Mouse (Mus musculus): ENCODE data around the gene Zfp566. TPM values are rescaled to one million over a fixed set of nuclear protein-coding genes. Genes with fewer than 3 reads are reported as not detected.
"Not testable (repeated sequence)": the region's sequence is repeated elsewhere in the genome, so short reads cannot be mapped to it uniquely, and the experiment has no call there.

The Zfp566 gene
- 3.0 and 3.3 TPM in 2 replicates for polyA plus RNA-seq (2016; fragmentation: Nextera tagmentation; extraction: Ambion mirVana)

DNA sequence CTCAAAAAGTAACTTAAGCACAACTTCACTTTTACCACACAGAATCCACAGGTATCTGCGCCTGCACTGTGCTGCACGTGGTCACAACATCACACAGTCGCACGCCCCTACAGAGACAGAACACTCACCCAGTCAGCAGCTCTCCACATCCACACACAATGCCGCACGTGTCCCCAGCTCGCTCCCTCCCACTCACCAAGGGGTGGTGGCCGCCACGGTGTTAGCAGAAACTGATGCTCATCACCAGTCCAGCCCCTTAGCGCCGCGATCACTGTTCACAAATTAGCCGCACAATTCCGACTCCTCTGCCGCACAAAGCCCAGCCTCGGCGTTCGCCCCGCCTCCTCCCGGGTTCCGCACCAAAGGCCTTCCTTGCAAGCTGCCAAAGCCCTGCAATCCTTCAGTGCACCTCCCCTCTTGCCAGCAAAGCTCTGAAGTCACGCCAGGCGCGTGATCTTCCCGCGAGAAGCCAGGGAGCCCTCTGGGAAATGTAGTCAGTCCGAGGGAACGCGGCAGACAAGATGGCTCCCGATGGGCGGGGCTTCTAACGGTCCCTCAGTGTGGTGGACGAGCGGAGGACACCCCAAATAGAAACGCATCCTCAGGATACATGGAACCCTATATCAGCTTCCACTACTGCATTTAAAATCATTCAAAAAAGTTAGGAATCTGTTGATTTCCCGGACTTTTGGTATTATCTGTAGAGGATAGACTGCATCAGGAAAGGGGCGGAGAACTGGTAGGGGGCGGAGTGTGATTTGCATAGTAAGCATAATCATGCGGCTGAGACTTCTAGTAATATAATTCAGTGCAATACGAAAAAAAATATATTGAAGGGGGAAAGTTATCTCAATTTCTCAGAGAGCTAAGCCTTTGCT lies at the start of gene Zfp566, which contains the start of gene Gm26920:
Zfp566 (minus strand) TSS at position 436 of the 878 bp plus-strand sequence.
Gm26920 (minus strand) TSS at position 319 of the 878 bp plus-strand sequence.
- peak within 1 kb of the TSS; percentile 66 for H3K4me3 ChIP-seq
- H3K4me1 ChIP-seq: peaks cover 39% of the 10 kb centered on the region
- peak within 1 kb of the TSS; percentile 76 for H3K9ac ChIP-seq
- ATAC-seq: peak; percentile 93
- peak within 1 kb of the TSS; percentile 78 for H3K27ac ChIP-seq
- no peaks in the 10 kb centered on the region for H3K27me3 ChIP-seq (replicated peaks)
- no peaks in the 10 kb centered on the region for H3K9me3 ChIP-seq (replicated peaks)
- H3K36me3 ChIP-seq: peaks cover 17% of the 10 kb centered on the region
- H3K4me2 ChIP-seq: peak within 1 kb of the TSS; percentile 87
- WGBS (ENCODE audit: insufficient replicate concordance): under 1% methylated on average over 40 of the region's 40 CpGs

DNA sequence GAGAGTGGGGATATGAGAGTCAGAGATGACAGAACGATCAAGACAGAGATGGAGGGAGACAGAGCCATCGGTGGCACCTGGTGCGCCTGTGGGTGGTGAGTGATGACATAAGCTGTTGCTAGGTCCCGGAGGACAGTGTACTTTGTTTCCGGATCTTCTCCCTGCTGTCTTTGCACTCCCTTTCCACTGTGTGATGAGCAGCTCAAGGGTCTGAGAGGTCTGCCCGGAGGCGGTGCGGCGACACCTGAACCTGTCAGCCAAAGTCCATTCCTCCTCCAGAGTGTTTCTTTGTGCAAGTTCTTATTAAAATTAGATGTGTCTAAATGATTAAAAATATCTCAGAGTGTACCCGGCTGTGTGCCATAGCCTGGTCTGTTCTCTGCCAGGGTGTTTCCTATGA lies 46.5 kb upstream of the Zfp566 start:
- no peaks in the 10 kb centered on the region for H3K27me3 ChIP-seq (replicated peaks)
- no peak overlapping the region for H3K4me3 ChIP-seq
- ATAC-seq: no peak
- H3K27ac ChIP-seq: no peak overlapping the region
- H3K9me3 ChIP-seq (replicated peaks): peaks cover 9% of the 10 kb centered on the region
- no peak overlapping the region for H3K9ac ChIP-seq
- no peaks in the 10 kb centered on the region for H3K4me1 ChIP-seq
- H3K36me3 ChIP-seq: peaks cover 46% of the 10 kb centered on the region
- H3K4me2 ChIP-seq: no peak overlapping the region
- 79% methylated on average over 10 of the region's 10 CpGs for WGBS (ENCODE audit: insufficient replicate concordance)

DNA sequence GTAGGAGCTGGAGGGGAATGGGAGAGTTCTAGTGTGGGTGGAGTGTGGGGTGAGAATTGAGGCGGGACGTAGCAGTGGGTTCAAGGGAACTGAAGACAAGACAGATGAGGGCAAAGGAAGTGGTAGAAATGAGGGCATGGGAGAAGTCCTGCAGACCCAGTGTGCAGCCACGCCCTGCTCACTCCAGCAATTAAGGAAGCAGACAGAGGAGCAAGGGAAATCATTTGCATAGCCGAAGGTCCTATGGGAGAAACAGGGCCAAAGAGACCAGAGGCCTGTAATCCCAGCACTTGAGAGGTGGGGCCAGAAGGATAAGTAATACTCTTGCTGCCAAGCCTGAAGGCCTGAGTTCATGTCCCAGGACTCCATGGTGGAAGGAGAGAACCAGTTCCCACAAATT lies 42.1 kb upstream of the Zfp566 start:
- H3K36me3 ChIP-seq: peaks cover 64% of the 10 kb centered on the region
- no peaks in the 10 kb centered on the region for H3K4me1 ChIP-seq
- peaks cover 9% of the 10 kb centered on the region for H3K9me3 ChIP-seq (replicated peaks)
- H3K27ac ChIP-seq: no peak overlapping the region
- WGBS (ENCODE audit: insufficient replicate concordance): 82% methylated on average over 4 of the region's 4 CpGs
- H3K9ac ChIP-seq: no peak overlapping the region
- no peak overlapping the region for H3K4me2 ChIP-seq
- ATAC-seq: no peak
- H3K27me3 ChIP-seq (replicated peaks): no peaks in the 10 kb centered on the region
- H3K4me3 ChIP-seq: no peak overlapping the region

DNA sequence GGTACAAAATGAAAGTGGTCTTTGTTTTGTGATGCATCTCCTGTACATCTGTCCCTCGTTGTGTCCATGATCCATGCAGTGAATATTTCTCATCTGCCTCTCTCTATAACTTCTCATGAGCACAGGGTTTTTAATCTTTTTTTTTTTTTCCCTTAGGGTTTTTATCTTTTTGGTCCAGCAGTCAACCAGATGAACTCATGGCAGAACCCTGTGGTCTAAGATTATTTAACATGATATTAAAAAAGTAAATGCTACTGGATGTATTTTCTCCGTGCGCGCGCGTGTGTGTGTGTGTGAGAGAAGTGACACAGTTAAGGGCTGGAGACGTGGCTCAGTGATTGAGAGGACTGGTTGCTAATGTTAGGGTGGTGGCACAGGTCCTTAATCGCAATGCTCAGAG lies 39.6 kb upstream of the Zfp566 start:
- 77% methylated on average over 8 of the region's 8 CpGs for WGBS (ENCODE audit: insufficient replicate concordance)
- H3K27ac ChIP-seq: no peak overlapping the region

DNA sequence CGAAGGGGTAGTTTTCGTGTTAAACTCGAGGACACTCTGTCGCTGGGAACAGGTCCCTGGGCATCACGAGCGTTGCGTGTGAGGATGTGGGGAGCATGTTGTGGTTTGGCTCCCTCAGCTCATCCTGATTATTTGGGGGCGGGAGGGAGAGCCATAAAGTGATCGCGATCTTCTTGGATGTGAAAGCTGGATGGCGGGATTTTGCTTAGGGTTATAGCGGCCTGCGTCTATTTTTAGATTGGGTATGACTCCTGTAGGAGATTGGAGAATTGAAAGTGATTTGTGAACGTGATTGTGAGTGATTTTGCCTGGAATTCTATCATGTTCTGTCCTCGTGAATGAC lies 31.8 kb upstream of the Zfp566 start:
- ATAC-seq: no peak
- peak overlapping the region; percentile 66 for H3K4me3 ChIP-seq
- H3K4me1 ChIP-seq: peaks cover 17% of the 10 kb centered on the region
- 0 out of 2 replicates have a peak overlapping the region, but pooled peaks have one; percentile 57 for H3K27ac ChIP-seq
- H3K4me2 ChIP-seq: peak overlapping the region; percentile 92
- peak overlapping the region; percentile 83 for H3K9ac ChIP-seq
- H3K27me3 ChIP-seq (replicated peaks): no peaks in the 10 kb centered on the region
- peaks cover 8% of the 10 kb centered on the region for H3K9me3 ChIP-seq (replicated peaks)
- H3K36me3 ChIP-seq: peaks cover 2% of the 10 kb centered on the region; the same call in 1 of the 2 replicates
- 4% methylated on average over 15 of the region's 15 CpGs for WGBS (ENCODE audit: insufficient replicate concordance)

More for the DNA sequence above, 39.6 kb upstream of the Zfp566 start:
- Histone ChIP-seq H3K9me3 (replicated peaks) (peaks cover 9% of the 10 kb centered on the region), H3K27me3 (replicated peaks) (no peaks in the 10 kb centered on the region), H3K4me3 (no peak overlapping the region), H3K9ac (no peak overlapping the region), H3K4me1 (no peaks in the 10 kb centered on the region), H3K36me3 (peaks cover 58% of the 10 kb centered on the region), H3K4me2 (no peak overlapping the region)
- no peak for ATAC-seq

DNA sequence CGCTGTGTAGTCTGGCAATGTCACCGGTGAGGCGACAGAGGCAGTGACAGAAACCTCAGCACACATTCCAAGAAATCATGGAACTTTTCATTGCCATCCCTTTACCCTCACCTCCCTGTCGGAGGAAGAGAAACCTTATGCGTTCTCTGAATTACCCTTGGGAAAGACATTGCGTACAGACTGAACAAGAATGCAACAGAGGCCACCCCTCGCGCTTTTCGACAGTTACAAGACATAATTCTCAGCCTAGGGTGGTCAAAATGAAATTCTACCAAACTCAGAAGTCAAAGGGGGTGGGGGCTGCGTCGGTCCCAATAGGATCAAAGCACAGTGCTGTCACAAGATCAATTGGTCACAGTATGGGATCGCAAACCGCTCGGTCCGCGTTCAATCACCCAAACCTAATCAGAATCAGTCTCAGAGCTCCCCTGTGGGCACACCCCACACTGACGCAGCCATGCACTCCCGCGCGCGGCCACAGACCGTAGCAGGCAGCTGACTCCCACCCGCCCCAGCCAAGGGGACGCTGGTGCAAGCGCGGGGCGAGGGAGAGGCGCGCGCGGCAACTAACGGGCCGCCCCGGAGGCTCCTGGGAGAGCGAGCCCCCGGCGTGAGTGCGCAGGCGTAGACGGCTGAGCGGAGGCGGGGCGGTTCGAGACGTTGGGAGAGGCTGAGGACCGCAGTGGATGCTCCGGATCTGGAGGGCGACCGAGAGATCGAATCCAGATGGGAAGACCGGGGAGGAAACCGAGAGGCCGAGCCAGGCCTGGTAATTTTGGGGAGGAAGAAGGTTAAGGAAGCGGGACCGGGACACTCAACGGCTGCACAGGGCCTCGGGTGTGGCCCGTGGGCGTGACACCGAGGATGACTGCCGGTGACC lies 31.2 kb upstream of the Zfp566 start, which contains the start of gene Zfp382:
Zfp382 (plus strand) TSS at position 635 of the 880 bp plus-strand sequence.
- Histone ChIP-seq H3K9me3 (replicated peaks) (peaks cover 8% of the 10 kb centered on the region), H3K27ac (peak within 1 kb of the TSS; percentile 57), H3K9ac (peak within 1 kb of the TSS; percentile 83), H3K4me3 (peak within 1 kb of the TSS; percentile 66), H3K4me2 (peak within 1 kb of the TSS; percentile 92), H3K36me3 (no peaks in the 10 kb centered on the region), H3K27me3 (replicated peaks) (no peaks in the 10 kb centered on the region), H3K4me1 (peaks cover 17% of the 10 kb centered on the region)
- under 1% methylated on average over 61 of the region's 61 CpGs for WGBS (ENCODE audit: insufficient replicate concordance)
- ATAC-seq: peak; percentile 94

DNA sequence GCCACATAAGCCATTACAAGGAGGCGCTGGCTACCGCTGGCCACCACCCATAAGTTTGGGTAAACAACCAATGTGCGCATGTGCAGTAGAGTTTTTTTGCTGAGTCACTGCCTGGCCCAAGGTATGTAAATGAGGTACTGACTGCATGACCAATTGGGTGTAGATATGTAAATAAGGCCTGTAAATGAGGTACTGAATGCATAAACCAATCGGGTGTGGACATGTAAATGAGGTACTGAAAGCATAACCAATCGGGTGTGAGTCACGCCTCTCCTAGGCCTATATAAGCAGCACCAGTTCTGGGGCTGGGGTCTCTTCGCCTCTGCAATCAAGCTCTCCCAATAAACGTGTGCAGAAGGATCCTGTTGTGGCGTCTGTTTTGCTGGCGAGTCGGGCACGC lies 27.6 kb upstream of the Zfp566 start:
- not testable (repeated sequence) for H3K4me2 ChIP-seq; H3K36me3 ChIP-seq; H3K27me3 ChIP-seq (replicated peaks); H3K4me3 ChIP-seq; ATAC-seq; H3K9ac ChIP-seq; H3K27ac ChIP-seq
- H3K9me3 ChIP-seq (replicated peaks): peaks cover 32% of the 10 kb centered on the region
- WGBS (ENCODE audit: insufficient replicate concordance): 82% methylated on average over 12 of the region's 12 CpGs
- H3K4me1 ChIP-seq: peaks cover 15% of the 10 kb centered on the region

DNA sequence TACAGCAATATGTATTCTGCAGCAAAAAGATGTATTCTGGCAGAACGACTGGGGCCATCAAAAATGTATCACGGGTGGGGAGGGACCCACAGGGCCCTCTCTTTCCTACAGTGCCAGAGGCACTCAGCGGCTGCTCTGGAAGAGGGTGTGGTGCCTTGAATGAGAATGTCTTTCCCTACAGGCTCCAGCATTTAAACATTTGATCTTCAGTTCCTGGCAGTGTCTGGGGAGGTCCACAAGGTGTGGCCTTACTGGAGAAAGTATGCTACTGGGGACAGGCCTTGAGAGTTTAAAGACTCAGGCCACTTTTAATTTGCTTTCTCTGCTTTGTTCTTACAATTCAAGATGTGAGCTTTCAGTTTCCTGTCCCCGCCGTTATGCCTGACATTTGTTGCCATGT lies 25.7 kb upstream of the Zfp566 start:
- 0 out of 2 replicates have a peak, but pooled peaks cover 3% of the 10 kb centered on the region for H3K36me3 ChIP-seq
- H3K4me3 ChIP-seq: no peak overlapping the region
- H3K4me2 ChIP-seq: no peak overlapping the region
- no peaks in the 10 kb centered on the region for H3K27me3 ChIP-seq (replicated peaks)
- peaks cover 1% of the 10 kb centered on the region for H3K4me1 ChIP-seq
- WGBS (ENCODE audit: insufficient replicate concordance): 81% methylated on average over 5 of the region's 5 CpGs
- H3K9me3 ChIP-seq (replicated peaks): peaks cover 32% of the 10 kb centered on the region
- no peak for ATAC-seq
- no peak overlapping the region for H3K9ac ChIP-seq
- H3K27ac ChIP-seq: no peak overlapping the region

DNA sequence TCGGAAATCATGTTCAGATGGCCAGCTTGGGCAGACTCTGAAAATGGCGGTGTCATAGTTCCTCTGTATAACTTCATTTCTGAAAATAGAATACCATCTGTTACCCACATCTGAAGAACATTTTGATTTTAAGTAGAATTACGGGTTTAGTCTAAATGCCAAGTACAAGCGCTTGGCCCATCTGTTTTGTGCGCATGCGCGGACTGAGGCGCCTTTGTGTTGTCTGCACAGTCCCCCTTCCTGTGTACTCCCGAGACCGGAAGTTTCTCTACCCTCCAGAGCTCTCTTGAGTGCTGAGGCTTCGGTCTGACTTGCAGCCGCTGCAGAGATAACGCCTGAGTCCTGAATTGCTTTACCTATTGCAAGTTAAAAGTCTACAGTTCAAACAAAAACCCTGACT lies 9.0 kb upstream of the Zfp566 start:
- Histone ChIP-seq H3K27ac (no peak overlapping the region), H3K4me2 (no peak overlapping the region), H3K4me3 (no peak overlapping the region), H3K27me3 (replicated peaks) (no peaks in the 10 kb centered on the region), H3K9ac (no peak overlapping the region), H3K4me1 (peaks cover 26% of the 10 kb centered on the region), H3K9me3 (replicated peaks) (peaks cover 7% of the 10 kb centered on the region), H3K36me3 (peaks cover 44% of the 10 kb centered on the region)
- 80% methylated on average over 13 of the region's 13 CpGs for WGBS (ENCODE audit: insufficient replicate concordance)
- ATAC-seq: no peak

DNA sequence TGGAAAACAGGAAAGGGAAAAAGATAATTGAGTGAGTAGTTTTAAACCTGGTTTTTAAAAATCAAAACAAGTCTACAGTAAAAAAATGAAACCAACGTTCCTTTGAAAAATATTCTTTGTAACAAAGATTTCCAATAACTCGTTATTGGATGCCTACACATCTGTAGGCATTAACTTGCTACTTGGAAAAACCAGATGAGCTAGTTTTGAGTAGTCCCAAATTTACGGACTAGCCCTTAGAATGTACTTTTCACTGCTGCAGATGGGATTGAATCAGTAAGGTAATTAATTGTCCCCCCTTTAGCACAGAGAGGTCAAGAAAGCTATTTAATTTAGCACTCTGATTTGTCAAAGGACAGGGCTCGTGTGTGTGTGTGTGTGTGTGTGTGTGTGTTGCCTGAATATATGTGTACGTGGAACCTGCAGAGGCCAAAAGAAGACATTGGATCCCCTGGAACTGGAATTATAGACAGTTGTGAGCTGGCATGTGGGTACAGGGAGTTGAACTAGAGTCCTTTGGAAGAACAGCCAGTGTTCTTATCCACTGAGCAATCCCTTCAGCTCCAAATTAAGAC lies 5.3 kb upstream of the Zfp566 start:
- Histone ChIP-seq H3K9me3 (replicated peaks) (no peaks in the 10 kb centered on the region), H3K4me3 (peak overlapping the region; percentile 77), H3K4me2 (peak overlapping the region; percentile 86), H3K36me3 (peaks cover 13% of the 10 kb centered on the region), H3K27me3 (replicated peaks) (no peaks in the 10 kb centered on the region), H3K4me1 (peaks cover 42% of the 10 kb centered on the region), H3K9ac (peak overlapping the region; percentile 81), H3K27ac (no peak overlapping the region)
- 28% methylated on average over 5 of the region's 5 CpGs for WGBS (ENCODE audit: insufficient replicate concordance)
- ATAC-seq: no peak

DNA sequence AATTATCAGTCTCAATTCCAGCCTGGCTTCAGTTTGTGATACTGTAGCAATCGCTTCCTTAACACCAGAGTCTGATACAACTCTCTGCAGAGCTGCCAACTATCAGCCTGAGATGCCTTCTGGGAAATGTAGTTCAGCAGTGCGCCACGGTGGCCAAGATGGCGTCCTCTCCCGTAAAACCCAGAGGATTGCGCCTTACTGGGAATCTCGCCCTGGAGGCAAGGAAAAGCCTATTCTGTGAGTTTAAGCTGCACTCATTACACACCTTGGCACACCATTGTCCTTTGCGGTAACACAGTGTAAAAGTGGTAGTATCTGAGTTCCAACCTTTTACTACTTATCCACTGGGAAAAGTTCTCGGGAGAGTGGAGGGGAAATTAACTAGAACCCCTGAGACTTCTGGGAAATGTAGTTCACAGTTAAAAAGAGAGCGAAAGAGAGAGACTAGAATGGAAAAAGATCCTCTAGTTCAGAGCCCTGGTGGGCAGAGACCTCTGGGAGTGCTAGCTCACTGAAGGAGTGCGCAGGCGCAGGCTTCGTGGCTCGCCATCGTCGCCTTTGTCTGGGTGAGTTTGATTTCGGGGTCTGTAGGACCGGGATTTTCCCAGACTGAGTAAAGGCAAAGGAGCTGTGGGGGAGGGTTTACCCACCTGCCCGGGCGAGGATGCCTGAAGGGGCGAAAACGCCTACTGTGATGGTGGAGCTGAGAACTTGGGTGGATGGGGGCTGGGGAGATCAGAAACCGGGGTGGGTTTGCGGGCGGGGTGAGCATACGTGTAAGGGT lies 4.5 kb upstream of the Zfp566 start, which contains the start of gene Zfp260:
Zfp260 (plus strand) TSS at position 132 of the 784 bp plus-strand sequence.
- peaks cover 43% of the 10 kb centered on the region for H3K4me1 ChIP-seq
- WGBS (ENCODE audit: insufficient replicate concordance): under 1% methylated on average over 26 of the region's 26 CpGs
- H3K9me3 ChIP-seq (replicated peaks): no peaks in the 10 kb centered on the region
- peak within 1 kb of the TSS; percentile 86 for H3K4me2 ChIP-seq
- peak within 1 kb of the TSS; percentile 85 for H3K27ac ChIP-seq
- ATAC-seq: peak; percentile 70
- no peaks in the 10 kb centered on the region for H3K27me3 ChIP-seq (replicated peaks)
- peak within 1 kb of the TSS; percentile 77 for H3K4me3 ChIP-seq
- peaks cover 6% of the 10 kb centered on the region; the same call in 1 of the 2 replicates for H3K36me3 ChIP-seq
- peak within 1 kb of the TSS; percentile 81 for H3K9ac ChIP-seq

Data from liver, embryonic 12.5 days (tissue).